Mouse (Mus musculus): Measurements from ENCODE around the gene Gck. TPM values are rescaled to one million over a fixed set of nuclear protein-coding genes. Genes with fewer than 3 reads are reported as not detected.

Gene Gck
- not detected in 4 replicates for total RNA-seq (2023)

DNA sequence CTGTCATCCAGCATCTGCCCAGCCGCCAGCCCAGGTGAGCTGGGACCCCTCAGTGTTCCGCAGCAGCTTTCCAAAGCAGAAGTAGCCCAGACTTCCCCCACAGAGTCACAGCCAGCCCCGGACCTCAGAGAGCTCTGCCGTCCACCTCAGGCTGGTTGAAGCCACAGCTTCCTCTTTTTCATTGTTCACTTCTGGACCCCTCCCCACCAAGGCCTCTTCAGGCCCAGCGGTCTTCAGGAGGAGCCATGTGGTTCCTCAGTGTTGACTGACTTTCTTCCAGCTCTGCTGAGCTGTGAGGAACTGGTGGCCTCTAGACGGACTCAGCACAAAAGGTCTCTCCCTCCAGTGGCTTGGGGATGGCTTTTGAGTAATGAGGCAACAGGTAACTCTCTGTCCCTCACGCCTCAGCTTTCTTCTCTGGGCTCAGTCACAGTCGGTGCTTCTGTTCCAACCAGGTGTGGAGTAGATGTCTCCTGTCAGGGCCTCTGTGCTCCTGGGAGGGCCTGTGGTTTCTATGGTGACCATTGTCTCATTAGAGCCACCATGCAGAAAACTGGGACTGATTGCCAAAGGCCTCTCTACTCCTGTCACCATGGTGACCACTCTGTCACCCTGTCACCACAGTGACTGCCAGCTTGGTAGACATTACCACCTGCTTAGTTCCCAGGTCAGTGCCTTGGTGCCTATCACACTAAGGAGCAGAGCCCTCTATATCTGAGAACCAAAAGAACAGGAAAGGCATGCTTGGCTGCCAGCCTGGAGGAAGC, at the start of gene Gck:
Gene Gck (minus strand): TSS at position 496 of the 767 bp plus-strand sequence.

DNA sequence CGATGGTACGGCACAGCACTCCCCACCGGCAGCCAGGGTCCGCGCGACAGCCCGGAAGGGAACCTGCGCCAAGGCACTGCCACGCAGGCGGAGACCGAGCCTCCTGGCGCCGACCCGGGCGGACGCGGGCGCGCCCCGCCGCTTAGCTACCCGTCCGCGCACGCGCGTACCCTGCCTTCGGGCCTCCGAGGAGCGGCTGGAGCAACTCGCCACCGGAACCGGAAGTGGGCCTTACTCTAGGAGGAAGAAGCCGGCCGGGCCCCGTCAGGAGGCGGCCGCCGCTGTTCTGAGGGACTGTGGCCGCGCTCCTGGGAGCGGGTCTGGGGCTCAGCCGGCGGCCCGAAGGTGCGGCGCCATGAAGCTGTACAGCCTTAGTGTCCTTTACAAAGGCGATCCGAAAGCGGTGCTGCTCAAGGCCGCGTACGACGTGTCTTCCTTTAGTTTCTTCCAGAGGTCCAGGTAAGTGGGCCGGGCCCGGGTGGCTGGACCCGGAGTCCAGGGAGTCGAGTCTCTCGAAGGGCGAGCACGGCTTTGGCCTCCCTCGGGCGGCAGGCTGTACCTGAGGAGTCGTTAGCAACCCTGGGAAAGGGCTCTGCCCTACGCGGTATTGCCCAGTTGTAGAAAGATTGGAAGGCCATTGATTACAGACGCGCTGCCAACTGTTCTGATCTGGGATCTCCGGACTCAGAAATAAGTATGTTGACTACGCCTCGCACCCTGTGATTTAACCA, 5.8 kb upstream of the Gck start, which contains the start of gene Ykt6:
Gene Ykt6 (plus strand): TSS at position 148 of the 731 bp plus-strand sequence.

DNA sequence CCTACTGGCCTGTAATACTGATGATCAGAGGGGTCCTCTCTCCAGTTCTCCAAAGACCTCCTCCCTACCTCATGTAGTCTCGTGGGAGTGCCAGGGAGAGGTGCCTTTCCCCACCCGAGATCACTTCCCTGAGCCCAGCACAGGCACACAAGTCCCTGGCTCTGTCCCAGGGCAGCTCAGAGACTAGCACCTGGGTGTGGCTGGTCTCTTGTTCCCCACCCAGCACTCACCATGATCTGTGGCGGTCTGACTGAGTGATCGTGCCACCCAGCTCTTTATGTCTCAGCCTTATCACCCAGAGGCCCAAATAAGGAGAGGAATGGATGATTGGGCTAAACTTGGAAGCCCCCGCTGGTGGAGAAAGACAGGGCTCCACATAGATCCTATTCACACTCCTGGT, 51.4 kb downstream of the Gck start, which contains the start of gene Myl7:
Gene Myl7 (minus strand): TSS at position 252 of the 400 bp plus-strand sequence.

GRCm38 (mm10) chr11:5877921-5878526, 71.9 kb downstream of the Gck start, which contains the start of gene Pold2:
Gene Pold2, minus strand, starts transcription at chr11:5878292.

GRCm38 (mm10) chr11:5861678-5862393, 88.0 kb downstream of the Gck start, which contains the start of gene Aebp1:
Gene Aebp1, plus strand, starts transcription at chr11:5861947.

Other genes with a start within 250 kb of the Gck start
- gene Mrps24, start 234.4 kb downstream of the Gck start, total RNA-seq (2023), result 45.0 to 65.7 TPM (median 52.0 TPM) in 4 replicates
- gene Urgcp, start 187.7 kb downstream of the Gck start, total RNA-seq (2023), result 25.8 to 33.3 TPM (median 28.4 TPM) in 4 replicates
- 161 to 175 TPM (median 164 TPM) in 4 replicates for gene Dbnl, start 161.6 kb downstream of the Gck start, total RNA-seq (2023)
- gene Pgam2, start 146.3 kb downstream of the Gck start, total RNA-seq (2023), result not detected in 4 replicates
- gene Polm, start 112.1 kb downstream of the Gck start, total RNA-seq (2023), result 89.7 to 96.0 TPM (median 94.0 TPM) in 4 replicates
- gene Aebp1, start 88.1 kb downstream of the Gck start, total RNA-seq (2023), result 0.28 to 0.58 TPM (median 0.46 TPM) in 3 of 4 replicates, not detected in the other
- gene Pold2, start 71.8 kb downstream of the Gck start, total RNA-seq (2023), result 42.0 to 60.3 TPM (median 42.9 TPM) in 4 replicates
- gene Myl7, start 51.3 kb downstream of the Gck start, total RNA-seq (2023), result not detected in 4 replicates
- gene Ykt6, start 5.6 kb upstream of the Gck start, total RNA-seq (2023), result 67.3 to 78.6 TPM (median 71.8 TPM) in 4 replicates
- gene Camk2b, start 116.3 kb upstream of the Gck start, total RNA-seq (2023), result 0.35 to 0.89 TPM (median 0.68 TPM) in 4 replicates
- 0.36 to 0.72 TPM in 2 of 4 replicates, not detected in the others for gene A730071L15Rik, start 249.9 kb upstream of the Gck start, total RNA-seq (2023)

Measured in B cell, adult 62 days (primary cell).